Mouse (Mus musculus) thymus, postnatal 4 days (tissue): ENCODE data around the gene Gm21117.
"Not testable (repeated sequence)": the region's sequence is repeated elsewhere in the genome, so short reads cannot be mapped to it uniquely, and the experiment has no call there.

ENCODE experiments used
- DNase-seq: peaks from one replicate; pipeline ENCODE4 v3.0.0; 2021

Gene Gm21117

DNA sequence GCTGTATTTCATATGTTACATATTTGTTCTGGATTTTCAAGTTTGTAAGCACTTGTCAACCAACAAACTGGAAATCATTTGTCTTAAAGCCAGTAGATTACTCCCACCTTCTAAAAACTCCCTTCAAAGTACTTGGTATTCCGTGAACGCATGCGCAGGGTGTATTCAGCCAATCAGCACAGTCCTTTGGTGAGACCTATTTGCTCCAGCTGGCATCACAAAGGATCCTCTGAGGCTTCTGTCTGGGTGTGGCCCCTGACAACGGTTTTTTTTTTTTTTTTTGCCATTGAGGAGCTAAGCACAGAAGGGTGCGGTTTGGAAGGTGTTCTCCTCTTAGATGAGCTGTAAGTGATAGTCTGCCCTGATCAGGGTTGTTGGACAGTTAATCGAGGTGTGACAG lies at the start of gene Gm21117:
Gm21117 (plus strand) TSS at position 301 of the 400 bp plus-strand sequence.
- DNase-seq, result not testable (repeated sequence)
